Mouse (Mus musculus) forebrain, embryonic 16.5 days (tissue): Measurements from ENCODE around the gene Gm42669. TPM values are rescaled to one million over a fixed set of nuclear protein-coding genes. Genes with fewer than 3 reads are reported as not detected.

Source experiments
- ATAC-seq: fragments of 200-750 bp; cut with Nextera tagmentation; 2 replicates; pipeline ENCODE4 v1.8.0; 2017; ENCODE audit warnings: mild to moderate bottlenecking, moderate library complexity
- H3K27ac ChIP-seq: fragments of 300-500 bp; sonication (generic); 2 replicates; pipeline ENCODE4 v1.5.1; 2014; ENCODE audit warnings: low read length, control low read depth
- H3K27me3 ChIP-seq: fragments of 300-500 bp; sonication (generic); replicated peaks from 2 replicates; pipeline ENCODE4 v1.6.1; 2014; ENCODE audit warnings: low read length; ENCODE audit not compliant: control insufficient read depth, insufficient read depth
- H3K36me3 ChIP-seq: fragments of 300-500 bp; sonication (generic); 2 replicates; pipeline ENCODE4 v1.6.1; 2014; ENCODE audit not compliant: control insufficient read depth, insufficient read depth
- H3K4me1 ChIP-seq: fragments of 300-500 bp; sonication (generic); replicated peaks from 2 replicates; pipeline ENCODE4 v1.6.1; 2014; ENCODE audit warnings: low read length; ENCODE audit not compliant: control insufficient read depth, insufficient read depth
- H3K4me2 ChIP-seq: fragments of 300-500 bp; sonication (generic); 2 replicates; pipeline ENCODE4 v1.6.1; 2014; ENCODE audit warnings: mild to moderate bottlenecking, low read length, control low read depth
- H3K4me3 ChIP-seq: fragments of 300-500 bp; sonication (generic); replicated peaks from 2 replicates; pipeline ENCODE4 v1.5.1; 2014; ENCODE audit warnings: mild to moderate bottlenecking, low read length, control low read depth
- H3K9ac ChIP-seq: fragments of 300-500 bp; sonication (generic); replicated peaks from 2 replicates; pipeline ENCODE4 v1.6.1; 2014; ENCODE audit warnings: low read depth, low read length, control low read depth
- H3K9me3 ChIP-seq: fragments of 300-500 bp; sonication (generic); 2 replicates; pipeline ENCODE4 v1.6.1; 2016; ENCODE audit warnings: low read length; ENCODE audit not compliant: control insufficient read depth
- WGBS: fragments of 180-500 bp; shearing (Covaris S2); extraction: QIAGEN DNeasy Blood & Tissue Kit; methylation state at CpG from one replicate; pipeline ENCODE4 v1.1.7; 2014; 5-methylcytosine and 5-hydroxymethylcytosine counted together
- polyA plus RNA-seq: library from polyadenylated mRNA; unstranded; fragments of >200 nt; fragmentation: Nextera tagmentation; extraction: Ambion mirVana; gene quantifications from 2 replicates; pipeline ENCODE4 v1.2.1, GENCODE M21; 2015

The Gm42669 gene
- polyA plus RNA-seq, 1 experiment from 2014 or later, result 0.68 TPM

DNA sequence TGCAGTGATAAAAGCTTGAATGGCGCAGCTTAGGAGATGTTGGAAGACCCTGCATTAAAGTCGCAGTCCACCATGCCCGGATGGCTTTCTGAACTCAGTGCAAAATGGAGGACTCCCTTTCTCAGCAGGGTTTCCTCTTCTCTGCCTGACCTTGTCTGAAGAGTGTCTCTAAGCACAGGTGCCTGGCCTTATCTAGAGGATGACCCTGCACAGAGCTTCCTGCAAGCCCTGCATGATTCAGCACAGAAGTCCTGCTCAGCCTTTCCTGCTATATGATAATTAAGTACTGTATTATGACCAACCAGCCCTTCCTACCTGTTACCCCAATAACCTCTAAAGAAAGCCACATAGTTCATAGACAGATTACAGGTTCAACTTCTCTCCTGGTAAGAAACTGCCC is 8.0 kb downstream of the Gm42669 start:
- Histone ChIP-seq H3K9ac (no peak overlapping the region), H3K4me1 (no peaks in the 10 kb centered on the region), H3K4me3 (no peak overlapping the region), H3K4me2 (no peak overlapping the region), H3K27ac (no peak overlapping the region), H3K9me3 (no peaks in the 10 kb centered on the region), H3K36me3 (peaks cover 4% of the 10 kb centered on the region; the same call in 1 of the 2 replicates), H3K27me3 (no peaks in the 10 kb centered on the region)
- WGBS, result 98% methylated on average over 3 of the region's 3 CpGs
- ATAC-seq, result no peak

DNA sequence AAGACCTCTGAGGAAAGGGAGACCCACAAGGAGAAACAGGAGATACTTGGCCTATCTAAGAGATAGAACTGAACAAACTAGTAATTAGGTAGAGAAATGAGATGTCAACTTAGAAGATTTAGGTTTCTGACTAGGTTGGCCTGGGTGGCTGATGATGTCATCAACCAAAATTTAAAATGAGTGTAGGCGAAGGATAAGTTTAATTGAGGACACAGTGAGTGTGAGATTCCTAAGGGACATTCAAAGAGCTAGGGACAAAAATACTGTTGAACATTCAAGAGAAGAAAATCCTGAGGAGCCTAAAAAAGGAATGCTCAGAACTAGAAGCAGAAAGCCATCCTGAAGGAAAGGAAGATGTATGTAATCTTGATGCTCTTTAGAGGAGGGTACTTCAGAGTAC is 8.7 kb downstream of the Gm42669 start:
- Histone ChIP-seq H3K9ac (no peak overlapping the region), H3K27me3 (no peaks in the 10 kb centered on the region), H3K4me2 (no peak overlapping the region), H3K36me3 (peaks cover 4% of the 10 kb centered on the region; the same call in 1 of the 2 replicates), H3K27ac (no peak overlapping the region), H3K4me3 (no peak overlapping the region), H3K9me3 (no peaks in the 10 kb centered on the region), H3K4me1 (no peaks in the 10 kb centered on the region)
- WGBS, result 93% methylated on average over 1 of the region's 1 CpGs
- no peak for ATAC-seq

DNA sequence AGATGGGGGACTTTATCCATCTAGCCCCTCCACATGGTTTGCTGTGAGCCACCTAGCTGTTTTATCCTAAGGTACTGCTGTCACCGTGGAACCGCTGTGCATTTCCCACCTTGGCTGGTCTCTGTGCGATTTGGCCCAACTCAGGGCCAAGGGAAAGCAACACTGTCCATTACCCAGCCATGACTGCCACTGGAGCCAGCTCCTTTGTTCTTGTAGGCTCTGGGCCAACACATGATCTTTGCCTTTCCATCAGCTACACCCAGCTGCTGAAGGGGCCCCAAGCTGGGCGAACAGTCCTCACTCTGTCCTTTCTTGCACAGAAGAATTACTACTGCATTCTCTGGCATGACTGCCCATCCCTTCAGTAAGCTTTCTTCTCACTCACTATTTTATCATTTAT is 11.2 kb downstream of the Gm42669 start:
- WGBS, result 78% methylated on average over 4 of the region's 4 CpGs
- H3K9ac ChIP-seq, result no peak overlapping the region
- peak; percentile 40; the same call in 1 of the 2 replicates for ATAC-seq
- no peak overlapping the region for H3K27ac ChIP-seq
- H3K4me3 ChIP-seq, result no peak overlapping the region
- no peak overlapping the region for H3K4me2 ChIP-seq
- H3K9me3 ChIP-seq, result no peaks in the 10 kb centered on the region
- H3K36me3 ChIP-seq, result no peaks in the 10 kb centered on the region
- no peaks in the 10 kb centered on the region for H3K4me1 ChIP-seq
- H3K27me3 ChIP-seq, result no peaks in the 10 kb centered on the region

DNA sequence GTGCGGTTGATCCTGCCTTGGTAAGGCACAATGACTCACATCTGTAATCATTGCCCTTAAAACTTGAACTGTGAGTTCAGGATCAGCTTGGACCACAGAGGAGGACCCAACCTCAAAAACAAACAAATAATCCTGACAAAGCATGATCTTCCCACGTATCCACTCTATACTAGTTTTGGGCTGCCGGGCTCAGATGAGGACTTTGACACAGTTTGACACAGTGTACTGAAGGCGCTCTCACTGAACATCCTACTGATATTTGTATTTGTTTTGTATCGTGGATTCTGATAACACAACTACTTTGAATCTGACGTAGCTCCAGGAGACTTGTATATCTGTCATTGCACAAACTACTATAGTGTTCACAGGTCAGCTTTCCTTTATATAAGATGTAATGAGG is 14.0 kb downstream of the Gm42669 start:
- Histone ChIP-seq H3K4me2 (no peak overlapping the region), H3K27ac (no peak overlapping the region), H3K9me3 (no peaks in the 10 kb centered on the region), H3K4me3 (no peak overlapping the region), H3K27me3 (no peaks in the 10 kb centered on the region), H3K36me3 (no peaks in the 10 kb centered on the region), H3K9ac (no peak overlapping the region), H3K4me1 (no peaks in the 10 kb centered on the region)
- 91% methylated on average over 6 of the region's 6 CpGs for WGBS
- ATAC-seq, result no peak

DNA sequence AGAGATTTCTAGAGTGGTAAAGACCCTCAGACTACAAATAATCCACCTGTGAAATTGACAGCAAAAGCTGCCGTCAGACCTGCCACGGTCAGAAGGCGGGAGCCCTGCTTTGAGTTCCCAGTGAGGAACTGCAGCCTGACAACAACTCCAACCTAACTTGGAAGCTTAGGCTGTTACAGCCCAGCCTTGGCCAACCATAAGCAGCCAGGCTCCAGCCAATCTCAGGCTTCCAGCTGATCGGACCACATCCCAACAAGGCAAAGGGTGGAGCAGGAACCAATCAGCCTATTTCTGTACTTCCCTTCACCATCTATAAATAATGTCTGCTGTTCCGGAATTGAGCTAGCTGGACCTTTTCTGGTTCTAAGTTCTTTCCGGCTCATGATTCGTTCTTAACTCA is 14.5 kb downstream of the Gm42669 start:
- H3K9ac ChIP-seq, result no peak overlapping the region

DNA sequence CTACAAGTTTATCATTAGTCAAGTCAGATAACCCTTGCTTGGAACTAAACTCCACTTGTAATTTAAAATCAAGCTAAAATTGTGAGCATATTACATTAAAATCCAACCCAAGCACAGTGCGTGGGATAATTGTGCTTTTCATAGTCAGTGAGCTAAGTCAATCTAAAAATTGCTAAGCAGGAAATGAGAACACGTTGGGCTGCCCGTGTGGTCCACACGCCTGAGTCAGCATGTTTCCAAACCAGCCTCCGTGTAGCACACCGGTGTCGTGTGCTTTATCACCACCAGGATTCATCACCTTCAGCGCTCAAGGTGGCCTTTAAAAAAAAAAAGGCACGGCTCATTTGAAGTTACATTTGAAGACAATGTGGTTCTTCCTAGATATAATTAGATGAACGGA is 16.9 kb downstream of the Gm42669 start:
- no peaks in the 10 kb centered on the region for H3K36me3 ChIP-seq
- ATAC-seq, result no peak
- H3K27ac ChIP-seq, result no peak overlapping the region
- no peaks in the 10 kb centered on the region for H3K9me3 ChIP-seq
- H3K4me3 ChIP-seq, result no peak overlapping the region
- H3K9ac ChIP-seq, result no peak overlapping the region
- H3K4me2 ChIP-seq, result no peak overlapping the region
- WGBS, result 87% methylated on average over 10 of the region's 10 CpGs
- no peaks in the 10 kb centered on the region for H3K4me1 ChIP-seq
- no peaks in the 10 kb centered on the region for H3K27me3 ChIP-seq

More for the DNA sequence above, 14.5 kb downstream of the Gm42669 start:
- no peak overlapping the region for H3K27ac ChIP-seq
- no peak overlapping the region for H3K4me3 ChIP-seq
- WGBS, result 77% methylated on average over 7 of the region's 7 CpGs
- H3K9me3 ChIP-seq, result no peaks in the 10 kb centered on the region
- H3K4me1 ChIP-seq, result no peaks in the 10 kb centered on the region
- no peak overlapping the region for H3K4me2 ChIP-seq
- no peak for ATAC-seq
- H3K27me3 ChIP-seq, result no peaks in the 10 kb centered on the region
- H3K36me3 ChIP-seq, result no peaks in the 10 kb centered on the region

DNA sequence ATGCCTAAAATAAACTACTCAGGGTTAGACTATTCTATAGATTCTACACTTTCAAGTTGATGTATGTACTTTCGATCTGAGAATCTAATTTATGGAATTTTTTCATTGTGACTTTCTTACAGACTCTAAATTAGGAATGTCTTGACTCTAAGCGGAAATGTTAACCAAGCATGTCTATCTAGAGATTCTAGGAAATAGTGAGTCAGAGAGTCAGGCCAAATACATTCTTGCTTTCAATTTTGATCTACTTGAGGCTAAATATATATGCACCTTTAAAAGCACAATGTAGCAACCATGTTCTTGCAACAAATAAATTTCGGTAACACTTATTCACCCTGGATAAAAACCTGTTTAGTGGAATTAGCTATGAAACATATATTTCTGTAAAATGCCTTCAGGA is 21.4 kb downstream of the Gm42669 start:
- Histone ChIP-seq H3K9me3 (no peaks in the 10 kb centered on the region), H3K4me1 (no peaks in the 10 kb centered on the region), H3K27ac (no peak overlapping the region), H3K27me3 (no peaks in the 10 kb centered on the region), H3K4me2 (no peak overlapping the region), H3K9ac (no peak overlapping the region), H3K4me3 (no peak overlapping the region), H3K36me3 (no peaks in the 10 kb centered on the region)
- ATAC-seq, result no peak
- WGBS, result 92% methylated on average over 3 of the region's 3 CpGs

DNA sequence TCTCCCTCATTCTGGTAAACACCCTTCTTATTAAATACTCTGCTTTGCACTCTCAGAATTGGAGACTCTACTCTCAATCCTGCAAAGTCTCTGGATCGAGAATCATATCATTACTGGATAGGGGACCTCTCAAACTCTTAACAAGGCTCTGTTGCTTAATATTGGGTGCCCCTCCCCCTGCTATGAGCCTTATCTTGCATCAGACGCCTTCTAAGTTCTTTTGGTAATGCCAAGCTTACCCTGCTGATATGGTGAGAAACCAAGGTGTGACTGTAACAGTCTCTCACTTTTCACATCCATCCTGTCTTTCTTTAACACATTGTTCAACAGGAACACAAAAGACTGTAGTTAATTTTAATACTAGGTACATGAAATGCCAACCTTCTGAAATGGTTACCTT is 26.2 kb downstream of the Gm42669 start:
- no peak for ATAC-seq
- Histone ChIP-seq H3K4me1 (no peaks in the 10 kb centered on the region), H3K4me3 (no peak overlapping the region), H3K27me3 (no peaks in the 10 kb centered on the region), H3K36me3 (no peaks in the 10 kb centered on the region), H3K9ac (no peak overlapping the region), H3K4me2 (no peak overlapping the region), H3K9me3 (no peaks in the 10 kb centered on the region), H3K27ac (no peak overlapping the region)
- 80% methylated on average over 2 of the region's 2 CpGs for WGBS

DNA sequence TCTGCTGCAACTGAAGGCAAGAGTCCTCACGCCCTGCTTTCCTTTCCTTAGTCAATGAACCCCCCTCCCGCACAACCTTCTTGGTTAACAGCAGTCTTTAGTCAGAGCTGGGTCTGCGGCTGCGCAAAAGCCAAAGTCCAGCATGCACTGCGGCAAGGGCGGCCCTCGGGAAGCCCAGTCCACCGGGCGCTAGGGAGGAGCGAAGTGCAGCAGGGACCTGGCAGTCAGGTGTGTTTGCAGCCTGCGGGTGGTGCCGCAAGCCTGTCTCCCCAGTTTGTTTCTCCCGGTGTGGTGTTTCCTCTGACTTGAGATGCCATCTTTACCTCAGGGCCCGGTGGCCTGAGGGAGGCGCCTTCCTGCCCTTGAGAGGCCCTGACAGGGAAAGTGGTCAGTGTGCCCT is 27.2 kb downstream of the Gm42669 start, which contains the start of gene 1700028K03Rik:
TSS of gene 1700028K03Rik (plus strand) at position 129 of the 400 bp plus-strand sequence.
- no peaks in the 10 kb centered on the region for H3K36me3 ChIP-seq
- ATAC-seq, result no peak
- H3K27ac ChIP-seq, result no peak within 1 kb of the TSS
- no peak within 1 kb of the TSS for H3K9ac ChIP-seq
- H3K4me2 ChIP-seq, result no peak within 1 kb of the TSS
- H3K27me3 ChIP-seq, result no peaks in the 10 kb centered on the region
- no peaks in the 10 kb centered on the region for H3K9me3 ChIP-seq
- no peak within 1 kb of the TSS for H3K4me3 ChIP-seq
- 78% methylated on average over 15 of the region's 15 CpGs for WGBS
- H3K4me1 ChIP-seq, result no peaks in the 10 kb centered on the region

DNA sequence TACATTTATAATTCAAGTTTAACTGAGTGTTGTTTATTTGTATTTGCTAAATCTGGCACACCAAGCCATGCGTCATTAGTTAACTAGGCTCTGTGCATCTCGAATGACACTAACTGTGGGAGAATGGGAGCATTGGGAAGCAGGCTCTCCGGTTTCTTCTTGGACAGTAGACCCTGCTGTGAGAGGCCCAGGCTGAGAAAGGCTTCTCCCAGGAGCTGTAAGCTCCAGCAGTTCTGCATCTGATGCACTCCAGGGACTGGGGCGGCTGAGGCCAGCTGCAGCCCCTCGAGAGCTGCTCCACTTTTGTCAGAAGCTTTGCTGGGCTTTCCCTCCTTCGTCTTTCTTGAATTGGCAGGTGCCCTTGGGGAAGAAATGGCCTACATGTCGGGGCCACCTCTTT is 34.3 kb downstream of the Gm42669 start:
- Histone ChIP-seq H3K36me3 (no peaks in the 10 kb centered on the region), H3K4me2 (no peak overlapping the region), H3K27me3 (no peaks in the 10 kb centered on the region), H3K9ac (no peak overlapping the region), H3K4me3 (no peak overlapping the region), H3K27ac (no peak overlapping the region), H3K4me1 (peaks cover 4% of the 10 kb centered on the region), H3K9me3 (no peaks in the 10 kb centered on the region)
- WGBS, result 17% methylated on average over 7 of the region's 7 CpGs
- no peak for ATAC-seq
